Mouse (Mus musculus) gonadal fat pad, adult 2 months (tissue): ENCODE data around the gene Ankle2. TPM values are rescaled to one million over a fixed set of nuclear protein-coding genes. Genes with fewer than 3 reads are reported as not detected.

ENCODE experiments used
- DNase-seq: peaks from one replicate; pipeline ENCODE4 v3.0.0-alpha.2; 2012; ENCODE audit warnings: low read depth
- polyA plus RNA-seq: library from polyadenylated mRNA; depleted of rRNA; stranded (reverse); fragments of >200 nt; gene quantifications from 2 replicates; pipeline ENCODE4 v1.2.3, GENCODE M21; 2012; rRNA removed

The Ankle2 gene
- polyA plus RNA-seq: 11.2 and 11.7 TPM in 2 replicates

GRCm38 (mm10) chr5:110230780-110231461 lies at the start of gene Ankle2:
Ankle2 (plus strand) TSS chr5:110231004.
- no peak for DNase-seq

- no peak for DNase-seq
Measured at GRCm38 (mm10) chr5:110181716-110182115, 49.1 kb upstream of the Ankle2 start.

GRCm38 (mm10) chr5:110203164-110203895 lies 27.5 kb upstream of the Ankle2 start:
- no peak for DNase-seq

GRCm38 (mm10) chr5:110204777-110205176 lies 26.0 kb upstream of the Ankle2 start:
- DNase-seq: no peak

- DNase-seq: no peak
Measured at GRCm38 (mm10) chr5:110211312-110211711, 19.5 kb upstream of the Ankle2 start.

GRCm38 (mm10) chr5:110216780-110217179 lies 14.0 kb upstream of the Ankle2 start:
- peak; percentile 79 for DNase-seq

GRCm38 (mm10) chr5:110220331-110220730 lies 10.5 kb upstream of the Ankle2 start:
- no peak for DNase-seq

GRCm38 (mm10) chr5:110222757-110223156 lies 8.0 kb upstream of the Ankle2 start:
- DNase-seq: no peak

GRCm38 (mm10) chr5:110225056-110225455 lies 5.7 kb upstream of the Ankle2 start:
- peak; percentile 76 for DNase-seq

GRCm38 (mm10) chr5:110227336-110227883 lies 3.4 kb upstream of the Ankle2 start:
- no peak for DNase-seq

- no peak for DNase-seq
Measured at GRCm38 (mm10) chr5:110230401-110230779, 414 bp upstream of the Ankle2 start.

- DNase-seq: no peak
Measured at GRCm38 (mm10) chr5:110231638-110232037, 834 bp downstream of the Ankle2 start.

- no peak for DNase-seq
Measured at GRCm38 (mm10) chr5:110232346-110232745, 1.5 kb downstream of the Ankle2 start.

GRCm38 (mm10) chr5:110244091-110244490 lies 13.3 kb downstream of the Ankle2 start:
- DNase-seq: no peak

- no peak for DNase-seq
Measured at GRCm38 (mm10) chr5:110266941-110267340, 36.1 kb downstream of the Ankle2 start.

- DNase-seq: no peak
Measured at GRCm38 (mm10) chr5:110269141-110270101, 38.6 kb downstream of the Ankle2 start, which contains the start of gene Pgam5. Pgam5 (minus strand) TSS chr5:110269913.

GRCm38 (mm10) chr5:110270242-110270641 lies 39.4 kb downstream of the Ankle2 start:
- DNase-seq: no peak

GRCm38 (mm10) chr5:110274147-110274546 lies 43.3 kb downstream of the Ankle2 start:
- DNase-seq: no peak

- DNase-seq: no peak
Measured at GRCm38 (mm10) chr5:110274846-110275245, 44.0 kb downstream of the Ankle2 start.

- no peak for DNase-seq
Measured at GRCm38 (mm10) chr5:110276391-110276790, 45.6 kb downstream of the Ankle2 start.

GRCm38 (mm10) chr5:110276910-110277309 lies 46.1 kb downstream of the Ankle2 start:
- no peak for DNase-seq

GRCm38 (mm10) chr5:110281984-110282383 lies 51.2 kb downstream of the Ankle2 start:
- DNase-seq: no peak
